Mouse (Mus musculus) small intestine, adult 2 months (tissue): Measurements from ENCODE around the gene Cacng7. TPM values are rescaled to one million over a fixed set of nuclear protein-coding genes. Genes with fewer than 3 reads are reported as not detected.
"Not testable (repeated sequence)": the region's sequence is repeated elsewhere in the genome, so short reads cannot be mapped to it uniquely, and the experiment has no call there.

Source experiments
- H3K27ac ChIP-seq: fragments of 200-500 bp; 2 replicates; pipeline ENCODE4 v1.5.1; 2012; ENCODE audit warnings: low read depth, low read length, control low read depth, inconsistent platforms; ENCODE audit not compliant: insufficient read depth
- H3K27me3 ChIP-seq: fragments of 200-500 bp; 2 replicates; pipeline ENCODE4 v1.6.1; 2012; ENCODE audit warnings: mild to moderate bottlenecking, moderate library complexity, low read length, inconsistent platforms; ENCODE audit not compliant: control insufficient read depth, insufficient read depth
- H3K36me3 ChIP-seq: fragments of 200-500 bp; 2 replicates; pipeline ENCODE4 v1.6.1; 2012; ENCODE audit warnings: mild to moderate bottlenecking, low read length, control low read depth, inconsistent platforms; ENCODE audit not compliant: control insufficient read depth, insufficient read depth
- H3K4me1 ChIP-seq: fragments of 200-500 bp; 2 replicates; pipeline ENCODE4 v1.6.1; 2012; ENCODE audit warnings: low read length, inconsistent platforms, mixed read lengths; ENCODE audit not compliant: control insufficient read depth, insufficient read depth, insufficient read length
- H3K4me3 ChIP-seq: fragments of 200-500 bp; 2 replicates; pipeline ENCODE4 v1.5.1; 2012; ENCODE audit warnings: low read depth, mild to moderate bottlenecking, control low read depth, inconsistent platforms, low read length, moderate library complexity
- CTCF ChIP-seq: fragments of 200-500 bp; IDR thresholded peaks from 2 replicates; pipeline ENCODE4 v1.5.1; 2012; ENCODE audit warnings: low read depth, mild to moderate bottlenecking, control low read depth, inconsistent platforms, low read length, moderate library complexity, mixed read lengths; ENCODE audit not compliant: insufficient replicate concordance, insufficient read length; ENCODE audit errors: extremely low read depth
- POLR2A ChIP-seq: fragments of 200-500 bp; IDR thresholded peaks from 2 replicates; pipeline ENCODE4 v1.6.1; 2012; ENCODE audit warnings: low read depth, mild to moderate bottlenecking, control low read depth, inconsistent platforms, low read length, moderate library complexity
- WGBS: fragments of 180-500 bp; shearing (Covaris S2); methylation state at CpG from one replicate; pipeline ENCODE4 v1.1.7; 2018; 5-methylcytosine and 5-hydroxymethylcytosine counted together
- polyA plus RNA-seq: library from polyadenylated mRNA; depleted of rRNA; stranded (reverse); fragments of >200 nt; gene quantifications from 2 replicates; pipeline ENCODE4 v1.2.3, GENCODE M21; 2012

Gene Cacng7
- polyA plus RNA-seq, 1 experiment = 8.8 TPM

DNA sequence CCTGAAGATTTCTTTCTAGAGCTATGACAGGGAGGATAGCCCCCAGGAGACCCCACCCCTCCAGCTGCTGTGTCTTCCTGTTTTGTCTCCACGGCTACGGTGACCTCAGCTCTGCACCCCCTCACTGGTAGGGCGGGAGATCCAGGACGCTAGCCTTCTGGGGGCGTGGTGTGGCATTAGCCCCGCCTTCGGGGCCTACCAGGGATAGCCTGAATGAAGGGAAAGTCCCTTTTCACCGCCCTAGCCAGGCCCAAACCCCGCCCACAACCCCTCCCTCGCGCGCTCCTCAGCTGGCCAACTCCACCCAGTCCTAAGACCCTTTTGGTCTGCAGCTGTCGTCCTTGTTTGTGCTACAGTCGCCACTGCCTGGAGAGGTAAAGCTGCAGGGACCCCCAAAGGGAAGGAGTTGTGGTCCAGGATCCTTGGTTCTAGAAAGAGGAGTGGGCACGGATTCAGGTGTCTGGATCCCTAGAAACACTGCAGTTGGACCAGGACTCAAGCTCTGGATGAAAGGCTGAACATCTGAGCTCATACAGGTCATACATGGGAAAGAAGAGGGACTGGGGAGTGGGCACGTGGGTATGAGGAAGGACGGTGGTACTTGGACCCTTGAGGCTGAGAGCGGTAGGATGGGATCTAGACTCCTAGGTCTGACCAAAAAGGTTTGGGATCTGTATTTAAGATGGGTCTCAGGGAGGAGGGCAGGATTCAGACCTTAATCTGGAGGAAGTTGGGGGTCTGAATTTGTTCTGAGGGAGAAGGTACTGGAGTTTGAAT, 42.3 kb upstream of the Cacng7 start:
- Histone ChIP-seq H3K36me3 (no peaks in the 10 kb centered on the region), H3K4me1 (peaks cover 27% of the 10 kb centered on the region), H3K4me3 (peak overlapping the region; percentile 53), H3K27ac (peak overlapping the region; percentile 67), H3K27me3 (no peaks in the 10 kb centered on the region)
- WGBS = 5% methylated on average over 18 of the region's 18 CpGs
- no peak for TF ChIP-seq CTCF
- peak; percentile 33; the same call in 1 of the 2 replicates for TF ChIP-seq POLR2A

- Histone ChIP-seq H3K27me3 (no peaks in the 10 kb centered on the region), H3K36me3 (no peaks in the 10 kb centered on the region), H3K4me3 (peak overlapping the region; percentile 53), H3K27ac (peak overlapping the region; percentile 67), H3K4me1 (peaks cover 31% of the 10 kb centered on the region)
- 41% methylated on average over 6 of the region's 6 CpGs for WGBS
- TF ChIP-seq CTCF = no peak
- no peak for TF ChIP-seq POLR2A
These were observed 41.6 kb upstream of the Cacng7 start for GRCm38 (mm10) chr7:3291197-3291596.

- H3K27ac ChIP-seq = peak overlapping the region; percentile 67
These were observed 41.0 kb upstream of the Cacng7 start for GRCm38 (mm10) chr7:3291764-3292163.

GRCm38 (mm10) chr7:3292271-3292670, 40.5 kb upstream of the Cacng7 start:
- Histone ChIP-seq H3K27ac (0 out of 2 replicates have a peak overlapping the region, but pooled peaks have one; percentile 22), H3K4me3 (peak overlapping the region; percentile 72)
- 37% methylated on average over 12 of the region's 12 CpGs for WGBS

More at GRCm38 (mm10) chr7:3291764-3292163, 41.0 kb upstream of the Cacng7 start:
- H3K36me3 ChIP-seq = peaks cover 2% of the 10 kb centered on the region; the same call in 1 of the 2 replicates
- H3K4me1 ChIP-seq = peaks cover 34% of the 10 kb centered on the region
- no peaks in the 10 kb centered on the region for H3K27me3 ChIP-seq
- H3K4me3 ChIP-seq = peak overlapping the region; percentile 45
- 77% methylated on average over 3 of the region's 3 CpGs for WGBS
- TF ChIP-seq POLR2A (no peak), CTCF (no peak)

GRCm38 (mm10) chr7:3292791-3293190, 40.0 kb upstream of the Cacng7 start:
- TF ChIP-seq CTCF (no peak), POLR2A (peak; percentile 47; the same call in 1 of the 2 replicates)
- Histone ChIP-seq H3K4me1 (peaks cover 31% of the 10 kb centered on the region), H3K4me3 (peak overlapping the region; percentile 72), H3K27me3 (no peaks in the 10 kb centered on the region), H3K36me3 (peaks cover 12% of the 10 kb centered on the region), H3K27ac (peak overlapping the region; percentile 70)
- under 1% methylated on average over 14 of the region's 14 CpGs for WGBS

More at GRCm38 (mm10) chr7:3292271-3292670, 40.5 kb upstream of the Cacng7 start:
- not testable (repeated sequence) for H3K36me3 ChIP-seq, H3K27me3 ChIP-seq
- peaks cover 33% of the 10 kb centered on the region for H3K4me1 ChIP-seq

DNA sequence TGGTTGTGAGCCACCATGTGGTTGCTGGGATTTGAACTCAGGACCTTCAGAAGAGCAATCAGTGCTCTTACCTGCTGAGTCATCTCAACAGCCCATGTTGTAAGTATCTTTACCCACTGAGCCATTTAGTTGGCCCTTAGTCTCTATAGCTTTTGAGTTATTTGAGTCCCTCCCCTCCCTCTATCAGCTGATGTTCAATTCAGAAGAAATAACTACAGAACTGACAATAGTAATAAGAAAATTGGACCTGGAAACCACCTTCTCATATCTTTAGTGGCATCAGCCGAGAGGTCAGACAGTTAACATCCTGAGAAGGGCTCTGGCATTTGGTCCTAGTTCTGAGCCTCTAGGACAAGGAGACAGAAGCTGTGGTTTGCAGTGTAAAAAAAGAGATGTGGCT, 38.0 kb upstream of the Cacng7 start:
- peaks cover 21% of the 10 kb centered on the region for H3K36me3 ChIP-seq
- H3K27me3 ChIP-seq = no peaks in the 10 kb centered on the region
- WGBS = 69% methylated on average over 1 of the region's 1 CpGs
- TF ChIP-seq POLR2A = no peak
- no peak for TF ChIP-seq CTCF
- peak overlapping the region; percentile 68 for H3K27ac ChIP-seq
- H3K4me1 ChIP-seq = peaks cover 29% of the 10 kb centered on the region
- H3K4me3 ChIP-seq = no peak overlapping the region

GRCm38 (mm10) chr7:3295321-3296110, 37.2 kb upstream of the Cacng7 start:
- peak overlapping the region; percentile 68 for H3K27ac ChIP-seq

More at GRCm38 (mm10) chr7:3295321-3296110, 37.2 kb upstream of the Cacng7 start:
- Histone ChIP-seq H3K27me3 (no peaks in the 10 kb centered on the region), H3K4me3 (no peak overlapping the region), H3K4me1 (peaks cover 24% of the 10 kb centered on the region), H3K36me3 (peaks cover 21% of the 10 kb centered on the region)
- WGBS = 27% methylated on average over 5 of the region's 5 CpGs
- TF ChIP-seq CTCF (no peak), POLR2A (no peak)
